Mouse (Mus musculus) forebrain, embryonic 11.5 days (tissue): ENCODE data around the gene Dnajc3. TPM values are rescaled to one million over a fixed set of nuclear protein-coding genes. Genes with fewer than 3 reads are reported as not detected.
A peak's percentile ranks its signal among the peaks of the same experiment; 100 is the strongest.

Source experiments
- ATAC-seq: fragments of 200-750 bp; cut with Nextera tagmentation; replicated peaks from 2 replicates; pipeline ENCODE4 v1.8.0; 2017; ENCODE audit warnings: moderate TSS enrichment; ENCODE audit not compliant: low FRiP score
- DNase-seq: peaks from one replicate; pipeline ENCODE4 v3.0.0-alpha.2; 2017; ENCODE audit warnings: low spot score
- H3K27ac ChIP-seq: fragments of 300-500 bp; sonication (generic); 2 replicates; pipeline ENCODE4 v1.5.1; 2014; ENCODE audit warnings: low read depth, low read length
- H3K27me3 ChIP-seq: fragments of 300-500 bp; sonication (generic); 2 replicates; pipeline ENCODE4 v1.6.1; 2014; ENCODE audit warnings: mild to moderate bottlenecking, low read length, mixed read lengths; ENCODE audit not compliant: control insufficient read depth, insufficient read depth
- H3K36me3 ChIP-seq: fragments of 300-500 bp; sonication (generic); 2 replicates; pipeline ENCODE4 v1.6.1; 2014; ENCODE audit warnings: mild to moderate bottlenecking, low read length, moderate library complexity, mixed read lengths; ENCODE audit not compliant: control insufficient read depth, insufficient read depth
- H3K4me1 ChIP-seq: fragments of 300-500 bp; sonication (generic); replicated peaks from 2 replicates; pipeline ENCODE4 v1.6.1; 2014; ENCODE audit warnings: low read length, mixed read lengths; ENCODE audit not compliant: control insufficient read depth, insufficient read depth
- H3K4me2 ChIP-seq: fragments of 300-500 bp; sonication (generic); 2 replicates; pipeline ENCODE4 v1.6.1; 2014; ENCODE audit warnings: low read depth, mild to moderate bottlenecking, low read length, moderate library complexity, mixed read lengths; ENCODE audit not compliant: severe bottlenecking
- H3K4me3 ChIP-seq: fragments of 300-500 bp; sonication (generic); 2 replicates; pipeline ENCODE4 v1.5.1; 2014; ENCODE audit warnings: low read depth, low read length
- H3K9ac ChIP-seq: fragments of 300-500 bp; sonication (generic); 2 replicates; pipeline ENCODE4 v1.6.1; 2014; ENCODE audit warnings: low read length
- H3K9me3 ChIP-seq: fragments of 300-500 bp; sonication (generic); 2 replicates; pipeline ENCODE4 v1.6.1; 2016; ENCODE audit warnings: low read length, mixed read lengths; ENCODE audit not compliant: control insufficient read depth
- WGBS: fragments of 180-500 bp; shearing (Covaris S2); extraction: QIAGEN DNeasy Blood & Tissue Kit; methylation state at CpG from one replicate; pipeline ENCODE4 v1.1.7; 2014; 5-methylcytosine and 5-hydroxymethylcytosine counted together
- polyA plus RNA-seq: library from polyadenylated mRNA; unstranded; fragments of >200 nt; fragmentation: Nextera tagmentation; extraction: Ambion mirVana; gene quantifications from 2 replicates; pipeline ENCODE4 v1.2.1, GENCODE M21; 2014

Gene Dnajc3
- polyA plus RNA-seq, 1 experiment from 2014 or later = 27.8 TPM

DNA sequence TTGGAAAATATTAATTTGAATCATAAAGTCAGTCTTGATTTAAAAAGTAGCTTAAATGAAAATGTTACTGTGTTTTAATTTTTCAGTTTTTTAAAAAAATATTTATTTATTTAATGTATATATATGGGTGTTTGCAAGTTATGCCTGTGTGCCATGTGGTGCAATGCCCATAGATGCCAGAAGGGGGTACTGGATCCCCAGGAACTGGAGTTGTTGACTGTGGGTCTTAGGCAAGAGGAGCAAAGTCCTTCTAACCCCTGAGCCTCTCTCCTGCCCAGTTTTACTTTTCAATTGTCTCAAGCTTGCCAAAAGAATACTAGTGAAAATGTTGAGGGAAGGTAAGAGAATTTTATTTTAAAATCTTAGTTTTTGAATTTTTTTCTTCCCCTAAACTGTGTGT lies 65.5 kb downstream of the Dnajc3 start:
- H3K9me3 ChIP-seq = no peaks in the 10 kb centered on the region
- H3K36me3 ChIP-seq = no peaks in the 10 kb centered on the region; the same call in 1 of the 2 replicates
- no peaks in the 10 kb centered on the region for H3K27me3 ChIP-seq
- H3K4me2 ChIP-seq = no peak overlapping the region
- H3K9ac ChIP-seq = no peak overlapping the region
- peaks cover 4% of the 10 kb centered on the region; the same call in 1 of the 2 replicates for H3K4me1 ChIP-seq
- no peak overlapping the region for H3K4me3 ChIP-seq
- DNase-seq (no peak), ATAC-seq (no peak)
- H3K27ac ChIP-seq = no peak overlapping the region

DNA sequence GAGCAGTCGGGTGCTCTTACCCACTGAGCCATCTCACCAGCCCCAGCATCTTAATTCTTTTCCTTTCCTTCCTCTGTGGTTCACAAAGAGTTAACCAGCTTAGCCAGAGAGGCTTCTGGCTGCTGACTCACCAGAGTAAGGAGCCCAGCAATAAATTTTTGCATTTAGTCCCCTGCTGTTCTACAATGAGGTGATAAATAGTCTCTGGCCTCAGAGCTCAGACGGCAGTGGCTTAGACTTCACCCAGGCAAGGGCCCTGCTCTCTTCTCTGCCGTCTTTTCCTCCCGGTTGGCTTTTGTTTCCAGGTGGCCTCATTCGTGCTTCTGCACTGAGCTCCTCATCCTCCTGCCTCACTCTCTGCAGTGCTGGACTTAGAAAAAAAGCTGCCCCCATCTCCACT lies 68.1 kb downstream of the Dnajc3 start:
- Histone ChIP-seq H3K27ac (no peak overlapping the region), H3K4me1 (peaks cover 4% of the 10 kb centered on the region; the same call in 1 of the 2 replicates), H3K4me2 (no peak overlapping the region), H3K4me3 (no peak overlapping the region), H3K9ac (no peak overlapping the region), H3K27me3 (no peaks in the 10 kb centered on the region), H3K36me3 (no peaks in the 10 kb centered on the region; the same call in 1 of the 2 replicates), H3K9me3 (no peaks in the 10 kb centered on the region)
- DNase-seq = no peak
- ATAC-seq = no peak
- WGBS = 16% methylated on average over 5 of the region's 5 CpGs

GRCm38 (mm10) chr14:119006441-119007102 lies 68.8 kb downstream of the Dnajc3 start:
- WGBS = 2% methylated on average over 45 of the region's 49 CpGs
- no peak for ATAC-seq
- no peak overlapping the region for H3K27ac ChIP-seq

GRCm38 (mm10) chr14:119007103-119007951 lies 69.6 kb downstream of the Dnajc3 start:
- no peaks in the 10 kb centered on the region for H3K9me3 ChIP-seq
- no peaks in the 10 kb centered on the region for H3K27me3 ChIP-seq
- DNase-seq (peak; percentile 96), ATAC-seq (peak; percentile 100)
- H3K4me1 ChIP-seq = peaks cover 4% of the 10 kb centered on the region; the same call in 1 of the 2 replicates
- H3K36me3 ChIP-seq = peaks cover 4% of the 10 kb centered on the region; the same call in 1 of the 2 replicates
- peak overlapping the region; percentile 55 for H3K9ac ChIP-seq
- H3K4me3 ChIP-seq = peak overlapping the region; percentile 43
- under 1% methylated on average over 12 of the region's 13 CpGs for WGBS
- peak overlapping the region; percentile 80 for H3K4me2 ChIP-seq
- no peak overlapping the region for H3K27ac ChIP-seq

More at GRCm38 (mm10) chr14:119006441-119007102, 68.8 kb downstream of the Dnajc3 start:
- H3K36me3 ChIP-seq = no peaks in the 10 kb centered on the region
- no peak for DNase-seq
- H3K4me1 ChIP-seq = peaks cover 4% of the 10 kb centered on the region; the same call in 1 of the 2 replicates
- no peaks in the 10 kb centered on the region for H3K9me3 ChIP-seq
- no peaks in the 10 kb centered on the region for H3K27me3 ChIP-seq
- H3K4me3 ChIP-seq = peak overlapping the region; percentile 43
- peak overlapping the region; percentile 80 for H3K4me2 ChIP-seq
- peak overlapping the region; percentile 55 for H3K9ac ChIP-seq

DNA sequence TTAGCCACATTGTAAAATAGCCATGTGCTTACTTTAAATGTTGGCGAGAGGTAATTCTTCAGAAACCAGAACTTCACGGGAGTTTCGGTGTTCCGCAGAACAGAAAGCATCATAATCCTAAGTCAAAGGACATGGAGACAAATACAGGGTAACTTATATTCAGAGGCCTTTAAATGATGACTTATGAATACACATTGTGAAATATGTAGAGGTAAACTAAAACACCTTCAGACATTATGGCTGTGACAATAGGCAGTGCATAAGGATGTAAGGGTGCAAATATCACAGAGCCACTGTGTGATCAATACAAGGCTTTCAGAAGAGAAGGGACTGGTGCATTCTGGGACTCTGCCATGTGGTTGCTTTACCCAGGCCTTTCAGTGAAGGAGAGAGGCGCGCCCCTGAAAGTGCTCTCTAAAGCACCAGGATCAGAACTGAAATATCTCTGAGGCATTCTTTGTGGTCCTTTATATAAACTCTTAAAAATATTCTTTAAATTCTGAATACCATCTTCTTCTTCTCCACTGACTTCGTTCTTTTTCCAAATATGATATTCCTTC lies 70.3 kb downstream of the Dnajc3 start:
- DNase-seq (no peak), ATAC-seq (no peak)
- Histone ChIP-seq H3K9me3 (no peaks in the 10 kb centered on the region), H3K27me3 (no peaks in the 10 kb centered on the region), H3K4me3 (peak overlapping the region; percentile 43), H3K27ac (no peak overlapping the region), H3K4me1 (peaks cover 4% of the 10 kb centered on the region; the same call in 1 of the 2 replicates), H3K36me3 (peaks cover 4% of the 10 kb centered on the region; the same call in 1 of the 2 replicates), H3K9ac (peak overlapping the region; percentile 44), H3K4me2 (peak overlapping the region; percentile 80)
- WGBS = 45% methylated on average over 7 of the region's 7 CpGs

DNA sequence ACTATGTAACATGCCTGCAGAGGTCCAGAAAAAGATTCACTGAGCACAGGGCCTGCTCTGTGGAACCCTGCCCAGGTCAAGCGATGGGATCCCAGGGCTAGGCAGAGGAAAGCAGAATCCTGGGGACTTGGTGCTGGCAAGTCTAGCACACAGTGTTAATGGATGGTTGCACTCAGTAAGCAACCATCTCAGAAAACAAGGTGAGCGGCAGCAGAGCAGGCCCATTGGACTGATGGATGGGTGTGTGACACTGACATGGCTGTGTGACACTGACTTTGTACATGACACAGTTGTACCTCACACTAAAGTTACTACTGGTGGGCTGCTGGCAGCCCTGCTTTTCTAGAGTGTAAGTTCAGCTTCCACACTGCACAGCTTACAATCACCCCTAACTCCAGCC lies 71.8 kb downstream of the Dnajc3 start:
- ATAC-seq = no peak
- peaks cover 4% of the 10 kb centered on the region; the same call in 1 of the 2 replicates for H3K4me1 ChIP-seq
- H3K27me3 ChIP-seq = no peaks in the 10 kb centered on the region
- no peak overlapping the region for H3K27ac ChIP-seq
- H3K4me2 ChIP-seq = no peak overlapping the region
- H3K9ac ChIP-seq = no peak overlapping the region
- H3K9me3 ChIP-seq = no peaks in the 10 kb centered on the region
- H3K4me3 ChIP-seq = no peak overlapping the region
- H3K36me3 ChIP-seq = peaks cover 4% of the 10 kb centered on the region; the same call in 1 of the 2 replicates
- WGBS = 91% methylated on average over 2 of the region's 2 CpGs
- no peak for DNase-seq

DNA sequence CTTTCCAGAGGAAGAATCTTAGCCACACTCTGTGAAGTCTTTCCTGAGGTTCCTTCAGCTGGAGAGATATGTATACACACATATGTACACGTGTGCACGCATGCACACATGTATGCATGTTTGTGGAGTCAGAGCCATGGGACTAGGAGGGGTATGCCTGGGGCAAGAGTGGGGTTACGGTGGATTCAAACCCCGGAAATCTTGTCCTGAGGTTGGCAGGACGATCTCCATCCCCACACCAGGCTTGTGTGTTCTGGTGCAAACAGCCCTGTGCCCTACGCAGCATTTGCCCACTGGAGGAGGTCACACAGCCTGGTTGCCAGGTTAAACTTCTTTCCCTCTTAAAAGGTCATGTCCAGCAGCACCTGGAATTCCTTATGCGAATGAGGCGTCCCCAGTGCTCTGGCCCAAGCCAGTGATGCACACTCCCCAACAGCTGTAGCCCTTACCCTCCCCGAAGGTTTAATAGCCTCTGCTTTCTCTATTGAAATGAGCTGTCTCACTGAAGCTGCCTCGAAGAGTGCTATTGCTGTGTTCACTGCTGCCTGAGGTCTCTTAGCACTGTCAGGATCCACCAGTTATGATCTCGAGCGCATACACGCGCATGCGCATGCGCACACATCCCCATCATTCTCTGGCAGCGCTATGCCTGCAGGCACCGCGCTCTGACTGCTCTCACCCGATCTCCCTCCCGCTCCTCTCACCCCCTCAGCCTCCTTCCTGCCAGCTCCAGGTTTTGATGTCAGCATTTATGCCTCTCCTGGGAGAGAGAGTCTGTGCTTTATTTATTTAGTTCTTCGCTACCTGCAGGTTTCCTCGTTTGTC lies 75.0 kb downstream of the Dnajc3 start:
- H3K9me3 ChIP-seq = no peaks in the 10 kb centered on the region
- peak; percentile 76 for DNase-seq
- H3K9ac ChIP-seq = 0 out of 2 replicates have a peak overlapping the region, but pooled peaks have one; percentile 3
- no peak overlapping the region; the same call in 1 of the 2 replicates for H3K4me3 ChIP-seq
- H3K4me1 ChIP-seq = 0 out of 2 replicates have a peak, but pooled peaks cover 4% of the 10 kb centered on the region
- WGBS = 61% methylated on average over 23 of the region's 23 CpGs
- H3K27me3 ChIP-seq = no peaks in the 10 kb centered on the region
- ATAC-seq = peak; percentile 79
- H3K36me3 ChIP-seq = peaks cover 4% of the 10 kb centered on the region; the same call in 1 of the 2 replicates
- H3K27ac ChIP-seq = peak overlapping the region; percentile 43; the same call in 1 of the 2 replicates
- peak overlapping the region; percentile 31; the same call in 1 of the 2 replicates for H3K4me2 ChIP-seq
